Mouse (Mus musculus) myocyte (in vitro differentiated cells): ENCODE results near the gene Speer4e. TPM values are rescaled to one million over a fixed set of nuclear protein-coding genes. Genes with fewer than 3 reads are reported as not detected.
"Not testable (repeated sequence)": the region's sequence is repeated elsewhere in the genome, so short reads cannot be mapped to it uniquely, and the experiment has no call there.

Source experiments
- H3K27me3 ChIP-seq: one replicate; pipeline ENCODE4 v1.6.1; 2011; ENCODE audit not compliant: control insufficient read depth, insufficient read depth, insufficient read length
- H3K36me3 ChIP-seq: one replicate; pipeline ENCODE4 v1.6.1; 2011; ENCODE audit not compliant: control insufficient read depth, insufficient read depth
- H3K4me2 ChIP-seq: one replicate; pipeline ENCODE4 v1.6.1; 2011; ENCODE audit warnings: low read depth, control low read depth
- H3K4me3 ChIP-seq: one replicate; pipeline ENCODE4 v1.5.1; 2011; ENCODE audit warnings: mild to moderate bottlenecking, control low read depth, moderate library complexity
- H3K79me2 ChIP-seq: one replicate; pipeline ENCODE4 v1.6.1; 2011; ENCODE audit not compliant: control insufficient read depth, insufficient read depth
- H3ac ChIP-seq: one replicate; pipeline ENCODE4 v1.6.1; 2011; ENCODE audit not compliant: control insufficient read depth, insufficient read length
- polyA plus RNA-seq: library from polyadenylated mRNA; unstranded; fragments of >200 nt; fragmentation: generic; extraction: Trizol; gene quantifications from one replicate; pipeline ENCODE4 v1.2.1, GENCODE M21; 2012; ENCODE audit warnings: missing spikeins

The Speer4e gene
- polyA plus RNA-seq = not detected

- H3K79me2 ChIP-seq, H3K4me3 ChIP-seq, H3ac ChIP-seq, H3K27me3 ChIP-seq, H3K4me2 ChIP-seq, H3K36me3 ChIP-seq: not testable (repeated sequence)
Observed at GRCm38 (mm10) chr5:14938329-14938728, at the start of gene Speer4e. Gene Speer4e, minus strand, starts transcription at chr5:14938429.

- not testable (repeated sequence) for H3K79me2 ChIP-seq, H3ac ChIP-seq, H3K4me3 ChIP-seq, H3K27me3 ChIP-seq, H3K36me3 ChIP-seq, H3K4me2 ChIP-seq
Observed at GRCm38 (mm10) chr5:14986649-14987387, 48.6 kb upstream of the Speer4e start.

GRCm38 (mm10) chr5:14978835-14979234 is 40.6 kb upstream of the Speer4e start, which contains the start of gene Gm10354:
Gene Gm10354, minus strand, starts transcription at chr5:14978935.
- H3K27me3 ChIP-seq, H3K4me2 ChIP-seq, H3K79me2 ChIP-seq, H3K36me3 ChIP-seq, H3ac ChIP-seq, H3K4me3 ChIP-seq: not testable (repeated sequence)

- not testable (repeated sequence) for H3K4me3 ChIP-seq, H3K27me3 ChIP-seq, H3ac ChIP-seq, H3K4me2 ChIP-seq, H3K36me3 ChIP-seq, H3K79me2 ChIP-seq
Observed at GRCm38 (mm10) chr5:14977368-14977767, 39.1 kb upstream of the Speer4e start.

GRCm38 (mm10) chr5:14975294-14975693 is 37.1 kb upstream of the Speer4e start:
- H3K4me2 ChIP-seq, H3K4me3 ChIP-seq: not testable (repeated sequence)

GRCm38 (mm10) chr5:14972841-14973240 is 34.6 kb upstream of the Speer4e start:
- H3K36me3 ChIP-seq, H3K27me3 ChIP-seq, H3ac ChIP-seq, H3K79me2 ChIP-seq, H3K4me2 ChIP-seq, H3K4me3 ChIP-seq: not testable (repeated sequence)

More at GRCm38 (mm10) chr5:14975294-14975693, 37.1 kb upstream of the Speer4e start:
- H3K79me2 ChIP-seq, H3K36me3 ChIP-seq, H3ac ChIP-seq, H3K27me3 ChIP-seq: not testable (repeated sequence)

- not testable (repeated sequence) for H3K4me2 ChIP-seq, H3K4me3 ChIP-seq, H3ac ChIP-seq, H3K27me3 ChIP-seq, H3K79me2 ChIP-seq, H3K36me3 ChIP-seq
Observed at GRCm38 (mm10) chr5:14963821-14964220, 25.6 kb upstream of the Speer4e start.

- not testable (repeated sequence) for H3K79me2 ChIP-seq, H3K27me3 ChIP-seq, H3K4me3 ChIP-seq, H3ac ChIP-seq, H3K4me2 ChIP-seq, H3K36me3 ChIP-seq
Observed at GRCm38 (mm10) chr5:14961502-14961901, 23.3 kb upstream of the Speer4e start.

GRCm38 (mm10) chr5:14955928-14956706 is 17.9 kb upstream of the Speer4e start:
- not testable (repeated sequence) for H3K27me3 ChIP-seq, H3ac ChIP-seq, H3K36me3 ChIP-seq, H3K79me2 ChIP-seq, H3K4me3 ChIP-seq, H3K4me2 ChIP-seq

GRCm38 (mm10) chr5:14953587-14953986 is 15.4 kb upstream of the Speer4e start:
- not testable (repeated sequence) for H3K79me2 ChIP-seq, H3K36me3 ChIP-seq, H3K4me3 ChIP-seq, H3K27me3 ChIP-seq, H3ac ChIP-seq, H3K4me2 ChIP-seq

- not testable (repeated sequence) for H3K36me3 ChIP-seq, H3K27me3 ChIP-seq, H3K4me2 ChIP-seq, H3K79me2 ChIP-seq, H3K4me3 ChIP-seq, H3ac ChIP-seq
Observed at GRCm38 (mm10) chr5:14952749-14953148, 14.5 kb upstream of the Speer4e start.

GRCm38 (mm10) chr5:14951822-14952221 is 13.6 kb upstream of the Speer4e start:
- H3ac ChIP-seq, H3K4me3 ChIP-seq, H3K79me2 ChIP-seq, H3K4me2 ChIP-seq, H3K36me3 ChIP-seq, H3K27me3 ChIP-seq: not testable (repeated sequence)
